Mouse (Mus musculus) liver (tissue): ENCODE measurements at regions not wholly inside any gene's neighbourhood (a gene's known extent, or its start where the extent isn't known, plus 50 kb on each side); places are given as distances from the start of the nearest gene placed in this dataset.

ENCODE experiments used
- DNase-seq: peaks from one replicate; pipeline ENCODE4 v3.0.0-alpha.2; 2020; ENCODE audit warnings: mixed read lengths

- DNase-seq: no peak
Measured at GRCm38 (mm10) chr12:92509494-92509893, 660.5 kb upstream of the Sel1l start.

- no peak for DNase-seq
Measured at GRCm38 (mm10) chr12:92508796-92509489, 660.0 kb upstream of the Sel1l start.

GRCm38 (mm10) chr12:92483984-92484383 lies 635.0 kb upstream of the Sel1l start:
- no peak for DNase-seq

GRCm38 (mm10) chr12:92474293-92475062 lies 625.5 kb upstream of the Sel1l start:
- no peak for DNase-seq

GRCm38 (mm10) chr12:92451110-92451818 lies 602.3 kb upstream of the Sel1l start:
- no peak for DNase-seq

GRCm38 (mm10) chr12:92418458-92418857 lies 569.5 kb upstream of the Sel1l start:
- DNase-seq: no peak

- DNase-seq: no peak
Measured at GRCm38 (mm10) chr12:92405506-92405905, 556.5 kb upstream of the Sel1l start.

- DNase-seq: no peak
Measured at GRCm38 (mm10) chr12:92400987-92401386, 552.0 kb upstream of the Sel1l start.

- DNase-seq: no peak
Measured at GRCm38 (mm10) chr12:92386195-92386594, 537.2 kb upstream of the Sel1l start.

- DNase-seq: no peak
Measured at GRCm38 (mm10) chr12:92384266-92384937, 535.4 kb upstream of the Sel1l start.

- no peak for DNase-seq
Measured at GRCm38 (mm10) chr12:92379130-92379529, 530.2 kb upstream of the Sel1l start.

GRCm38 (mm10) chr12:92365926-92366325 lies 517.0 kb upstream of the Sel1l start:
- DNase-seq: no peak

GRCm38 (mm10) chr12:92353386-92354257 lies 504.7 kb upstream of the Sel1l start:
- DNase-seq: no peak

GRCm38 (mm10) chr12:92318241-92318640 lies 469.3 kb upstream of the Sel1l start:
- DNase-seq: no peak

GRCm38 (mm10) chr12:92317609-92318008 lies 468.7 kb upstream of the Sel1l start:
- no peak for DNase-seq

- DNase-seq: no peak
Measured at GRCm38 (mm10) chr12:92316285-92316684, 467.3 kb upstream of the Sel1l start.

- DNase-seq: no peak
Measured at GRCm38 (mm10) chr12:92315820-92316219, 466.9 kb upstream of the Sel1l start.

- DNase-seq: peak; percentile 46
Measured at GRCm38 (mm10) chr12:92302951-92303591, 454.1 kb upstream of the Sel1l start.

GRCm38 (mm10) chr12:92294887-92295286 lies 445.9 kb upstream of the Sel1l start:
- no peak for DNase-seq

GRCm38 (mm10) chr12:92293341-92293720 lies 444.4 kb upstream of the Sel1l start:
- no peak for DNase-seq
